Mouse (Mus musculus) gastrocnemius, adult 8-10 months (tissue): ENCODE data around the gene Prss44. TPM values are rescaled to one million over a fixed set of nuclear protein-coding genes. Genes with fewer than 3 reads are reported as not detected.
A peak's percentile ranks its signal among the peaks of the same experiment; 100 is the strongest.

Source experiments
- DNase-seq, 2 experiments: peaks; one replicate each; pipeline ENCODE4 v3.0.0; 2022; ENCODE audit warnings: low spot score in 2 of 2
- total RNA-seq, 4 experiments: library from RNA; stranded (reverse); gene quantifications; 2 replicates each; pipeline ENCODE4 v1.2.4; 2022

The Prss44 gene
- total RNA-seq, 4 experiments from 2014 or later, result not detected

- DNase-seq, result no peak
These were observed 12.6 kb downstream of the Prss44 start, which contains the start of gene Prss43 for GRCm38 (mm10) chr9:110826390-110826789. TSS of gene Prss43 (plus strand) at chr9:110826690.

- DNase-seq, result no peak
These were observed 19.2 kb downstream of the Prss44 start for GRCm38 (mm10) chr9:110833021-110833420.

GRCm38 (mm10) chr9:110834411-110834810 is 20.6 kb downstream of the Prss44 start, which contains the start of gene Prss45:
TSS of gene Prss45 (plus strand) at chr9:110834588.
- no peak for DNase-seq

- no peak for DNase-seq
These were observed 21.2 kb downstream of the Prss44 start for GRCm38 (mm10) chr9:110834961-110835360.

GRCm38 (mm10) chr9:110836112-110836511 is 22.3 kb downstream of the Prss44 start:
- DNase-seq, result no peak

- DNase-seq, result no peak
These were observed 27.1 kb downstream of the Prss44 start for GRCm38 (mm10) chr9:110840905-110841304.

- no peak for DNase-seq
These were observed 27.6 kb downstream of the Prss44 start for GRCm38 (mm10) chr9:110841438-110841837.

- DNase-seq, result no peak
These were observed 30.4 kb downstream of the Prss44 start, which contains the start of gene Prss46 for GRCm38 (mm10) chr9:110844206-110844605. TSS of gene Prss46 (plus strand) at chr9:110844506.

GRCm38 (mm10) chr9:110849162-110849561 is 35.4 kb downstream of the Prss44 start:
- DNase-seq, result no peak

- no peak for DNase-seq
These were observed 42.1 kb downstream of the Prss44 start for GRCm38 (mm10) chr9:110855903-110856302.

GRCm38 (mm10) chr9:110856920-110857319 is 43.1 kb downstream of the Prss44 start:
- DNase-seq, result no peak

- no peak for DNase-seq
These were observed 44.1 kb downstream of the Prss44 start, which contains the start of gene Prss50 for GRCm38 (mm10) chr9:110857781-110858472. TSS of gene Prss50 (plus strand) at chr9:110857967.

GRCm38 (mm10) chr9:110858523-110858922 is 44.7 kb downstream of the Prss44 start:
- no peak for DNase-seq

- no peak for DNase-seq
These were observed 45.3 kb downstream of the Prss44 start for GRCm38 (mm10) chr9:110858967-110859596.

- peak in 1 of 2 experiments; percentile 28 for DNase-seq
These were observed 57.2 kb downstream of the Prss44 start for GRCm38 (mm10) chr9:110871030-110871429.

Other genes with a start within 250 kb of the Prss44 start
- under 1 TPM; 0.27 to 0.88 (median 0.44) TPM for gene Nradd, start 189.5 kb upstream of the Prss44 start, total RNA-seq
- 1 to 10 TPM; 2.1 to 4.2 (median 3.1) TPM for gene Nbeal2, start 159.8 kb upstream of the Prss44 start, total RNA-seq
- gene Ccdc12, start 157.5 kb upstream of the Prss44 start, total RNA-seq, result 10 to 100 TPM; 38.8 to 53.8 (median 47.0) TPM
- gene Myl3, start 72.1 kb upstream of the Prss44 start, total RNA-seq, result 100 to 1,000 TPM; 644 to 855 (median 660) TPM
- 1 to 10 TPM in 2 of 4 experiments, under 1 TPM in 2; 0.44 to 1.4 (median 1.0) TPM for gene Pth1r, start 66.8 kb upstream of the Prss44 start, total RNA-seq
- gene Prss42, start 15.8 kb upstream of the Prss44 start, total RNA-seq, result not detected
- gene Prss43, start 12.7 kb downstream of the Prss44 start, total RNA-seq, result not detected
- not detected for gene Prss45, start 20.6 kb downstream of the Prss44 start, total RNA-seq
- not detected for gene Prss46, start 30.5 kb downstream of the Prss44 start, total RNA-seq
- gene Prss50, start 44.0 kb downstream of the Prss44 start, total RNA-seq, result not detected
- gene Als2cl, start 65.9 kb downstream of the Prss44 start, total RNA-seq, result 1 to 10 TPM; 2.6 to 3.2 (median 2.9) TPM
- gene Tmie, start 66.1 kb downstream of the Prss44 start, total RNA-seq, result under 1 TPM; 0.41 to 0.81 (median 0.64) TPM
- 1 to 10 TPM in 2 of 4 experiments, under 1 TPM in 2; 0.65 to 2.2 (median 0.90) TPM for gene Fam240a, start 102.9 kb downstream of the Prss44 start, total RNA-seq
- not detected for gene Tdgf1, start 132.2 kb downstream of the Prss44 start, total RNA-seq
- 100 to 1,000 TPM in 1 of 4 experiments, 10 to 100 TPM in 3; 84.4 to 106 (median 97.6) TPM for gene Lrrc2, start 137.6 kb downstream of the Prss44 start, total RNA-seq
- gene Rtp3, start 176.6 kb downstream of the Prss44 start, total RNA-seq, result 1 to 10 TPM in 1 of 4 experiments, under 1 TPM in 3; 0.60 to 1.2 (median 0.76) TPM
- not detected for gene Ltf, start 205.3 kb downstream of the Prss44 start, total RNA-seq
- gene Ccrl2, start 243.5 kb downstream of the Prss44 start, total RNA-seq, result 10 to 100 TPM in 1 of 4 experiments, 1 to 10 TPM in 3; 4.4 to 10.9 (median 5.2) TPM